Mouse (Mus musculus) urinary bladder, adult 18-20 months (tissue): ENCODE data around the gene Gm11239.
"Not testable (repeated sequence)": the region's sequence is repeated elsewhere in the genome, so short reads cannot be mapped to it uniquely, and the experiment has no call there.

Source experiments
- DNase-seq, 2 experiments: peaks; one replicate each; pipeline ENCODE4 v3.0.0; 2022; ENCODE audit warnings: low spot score in 2 of 2, mixed read lengths in 2 of 2

Gm11239 gene

DNA sequence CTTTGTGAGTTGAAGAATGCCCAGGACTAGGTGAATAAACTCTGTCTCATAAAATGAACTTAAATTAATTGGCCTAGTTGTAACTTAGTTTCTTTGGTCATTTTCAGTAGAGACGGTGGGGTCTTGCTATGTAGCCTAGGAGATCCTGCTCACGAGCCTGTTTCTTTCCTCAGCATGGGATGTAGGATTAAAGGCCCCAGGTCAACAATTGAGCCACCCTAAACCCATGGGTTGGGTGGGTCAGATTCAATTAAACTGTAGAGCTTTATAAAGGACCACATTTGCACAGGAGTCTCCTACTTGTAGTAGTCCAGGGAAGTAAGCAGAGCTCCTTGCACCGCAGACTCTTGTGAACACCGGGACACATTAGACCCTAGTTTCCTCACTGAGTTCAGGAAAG, at the start of gene Gm11239:
Gene Gm11239 (plus strand): TSS at position 301 of the 400 bp plus-strand sequence.
- not testable (repeated sequence) for DNase-seq

DNA sequence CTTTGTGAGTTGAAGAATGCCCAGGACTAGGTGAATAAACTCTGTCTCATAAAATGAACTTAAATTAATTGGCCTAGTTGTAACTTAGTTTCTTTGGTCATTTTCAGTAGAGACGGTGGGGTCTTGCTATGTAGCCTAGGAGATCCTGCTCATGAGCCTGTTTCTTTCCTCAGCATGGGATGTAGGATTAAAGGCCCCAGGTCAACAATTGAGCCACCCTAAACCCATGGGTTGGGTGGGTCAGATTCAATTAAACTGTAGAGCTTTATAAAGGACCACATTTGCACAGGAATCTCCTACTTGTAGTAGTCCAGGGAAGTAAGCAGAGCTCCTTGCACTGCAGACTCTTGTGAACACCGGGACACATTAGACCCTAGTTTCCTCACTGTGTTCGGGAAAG, 45.5 kb upstream of the Gm11239 start, which contains the start of gene Gm11237:
Gene Gm11237 (plus strand): TSS at position 301 of the 400 bp plus-strand sequence.
- not testable (repeated sequence) for DNase-seq

DNA sequence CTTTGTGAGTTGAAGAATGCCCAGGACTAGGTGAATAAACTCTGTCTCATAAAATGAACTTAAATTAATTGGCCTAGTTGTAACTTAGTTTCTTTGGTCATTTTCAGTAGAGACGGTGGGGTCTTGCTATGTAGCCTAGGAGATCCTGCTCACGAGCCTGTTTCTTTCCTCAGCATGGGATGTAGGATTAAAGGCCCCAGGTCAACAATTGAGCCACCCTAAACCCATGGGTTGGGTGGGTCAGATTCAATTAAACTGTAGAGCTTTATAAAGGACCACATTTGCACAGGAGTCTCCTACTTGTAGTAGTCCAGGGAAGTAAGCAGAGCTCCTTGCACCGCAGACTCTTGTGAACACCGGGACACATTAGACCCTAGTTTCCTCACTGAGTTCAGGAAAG, 30.3 kb upstream of the Gm11239 start, which contains the start of gene Gm11236:
Gene Gm11236 (plus strand): TSS at position 301 of the 400 bp plus-strand sequence.
- DNase-seq = not testable (repeated sequence)

DNA sequence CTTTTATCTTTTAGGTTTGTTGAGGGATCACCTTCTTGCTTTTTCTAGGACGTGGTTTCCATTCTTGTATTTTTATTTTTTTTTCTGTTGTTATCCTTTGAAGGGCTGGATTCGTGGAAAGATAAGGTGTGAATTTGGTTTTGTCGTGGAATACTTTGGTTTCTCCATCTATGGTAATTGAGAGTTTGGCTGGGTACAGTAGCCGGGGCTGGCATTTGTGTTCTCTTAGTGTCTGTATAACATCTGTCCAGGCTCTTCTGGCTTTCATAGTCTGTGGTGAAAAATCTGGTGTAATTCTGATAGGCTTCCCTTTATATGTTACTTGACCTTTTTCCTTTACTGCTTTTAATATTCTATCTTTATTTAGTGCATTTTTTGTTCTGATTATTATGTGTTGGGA, 6.3 kb upstream of the Gm11239 start:
- DNase-seq = not testable (repeated sequence)

DNA sequence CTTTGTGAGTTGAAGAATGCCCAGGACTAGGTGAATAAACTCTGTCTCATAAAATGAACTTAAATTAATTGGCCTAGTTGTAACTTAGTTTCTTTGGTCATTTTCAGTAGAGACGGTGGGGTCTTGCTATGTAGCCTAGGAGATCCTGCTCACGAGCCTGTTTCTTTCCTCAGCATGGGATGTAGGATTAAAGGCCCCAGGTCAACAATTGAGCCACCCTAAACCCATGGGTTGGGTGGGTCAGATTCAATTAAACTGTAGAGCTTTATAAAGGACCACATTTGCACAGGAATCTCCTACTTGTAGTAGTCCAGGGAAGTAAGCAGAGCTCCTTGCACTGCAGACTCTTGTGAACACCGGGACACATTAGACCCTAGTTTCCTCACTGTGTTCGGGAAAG, 15.1 kb downstream of the Gm11239 start, which contains the start of gene Gm428:
Gene Gm428 (plus strand): TSS at position 301 of the 400 bp plus-strand sequence.
- not testable (repeated sequence) for DNase-seq

DNA sequence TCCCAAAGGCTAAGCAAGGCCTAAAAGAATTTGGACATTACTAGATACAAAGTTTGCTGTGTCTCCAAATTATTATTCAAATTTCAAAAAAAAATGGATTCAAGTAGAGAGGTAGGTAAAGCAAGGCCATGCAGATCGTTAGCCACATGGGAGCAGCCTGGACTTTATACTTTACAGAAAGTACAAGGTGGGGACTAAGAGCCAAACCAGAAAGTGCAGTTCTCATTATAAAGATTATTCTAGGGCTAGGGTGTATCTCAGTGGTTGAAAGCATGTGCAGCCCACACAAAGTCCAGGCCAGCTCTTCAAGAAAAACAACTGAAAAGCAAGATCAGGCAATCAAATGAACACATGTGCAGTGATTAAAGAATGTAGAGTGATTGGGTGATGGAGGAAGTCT, 50.6 kb downstream of the Gm11239 start:
- no peak for DNase-seq

DNA sequence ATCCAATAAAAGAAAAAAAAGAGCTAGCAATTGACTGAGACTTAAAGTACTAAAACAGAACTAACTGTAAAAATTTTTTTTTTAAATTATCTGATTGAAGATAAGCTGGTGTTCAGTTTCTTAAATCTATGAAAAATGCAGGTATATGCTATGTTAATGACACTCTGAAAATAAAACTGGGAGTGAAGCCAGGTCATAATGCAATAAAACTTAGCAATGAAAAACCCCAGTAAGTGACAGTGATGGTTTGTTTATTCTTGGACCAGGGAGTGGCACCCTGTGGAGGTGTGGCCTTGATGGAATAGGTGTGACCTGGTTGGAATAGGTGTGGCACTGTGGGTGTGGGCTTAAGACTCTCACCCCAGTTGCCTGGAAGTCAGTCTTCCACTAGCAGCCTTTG, 51.7 kb downstream of the Gm11239 start:
- no peak for DNase-seq
